Mouse (Mus musculus): Measurements from ENCODE around the gene Sipa1l3.

- TF ChIP-seq CTCF (conservative IDR thresholded peaks at IDR 0.05; ENCODE audit: insufficient read depth, insufficient read length, low read depth, low read length) (no peak), POLR2A (IDR thresholded peaks at IDR 0.05; ENCODE audit: low read depth, low read length) (no peak)
These were observed 200.9 kb downstream of the Sipa1l3 start for GRCm38 (mm10) chr7:29317558-29317957.

Data from kidney, adult 2 months (tissue).